Mouse (Mus musculus) lung, adult 2 months (tissue): Measurements from ENCODE around the gene Usb1.

ENCODE experiments used
- CTCF ChIP-seq: fragments of 200-500 bp; IDR thresholded peaks from 2 replicates; pipeline ENCODE4 v1.5.1; 2011; ENCODE audit warnings: mild to moderate bottlenecking, low read length, control low read depth; ENCODE audit not compliant: insufficient read depth
- POLR2A ChIP-seq: fragments of 200-500 bp; IDR thresholded peaks from 2 replicates; pipeline ENCODE4 v1.6.1; 2011; ENCODE audit warnings: low read depth, mild to moderate bottlenecking, control low read depth, low read length, borderline replicate concordance; ENCODE audit errors: extremely low read depth

- TF ChIP-seq POLR2A (no peak), CTCF (no peak)
Observed at GRCm38 (mm10) chr8:95377101-95377500, 45.0 kb downstream of the Usb1 start.
